Mouse (Mus musculus) forebrain, embryonic 12.5 days (tissue): ENCODE measurements around the gene Ntan1. TPM values are rescaled to one million over a fixed set of nuclear protein-coding genes. Genes with fewer than 3 reads are reported as not detected.

Experiments used
- microRNA-seq: library from miRNA; unstranded; fragments of <30 nt; microRNA quantifications from one replicate; pipeline ENCODE4, GENCODE M21; 2017
- polyA plus RNA-seq: library from polyadenylated mRNA; unstranded; fragments of >200 nt; fragmentation: Nextera tagmentation; extraction: Ambion mirVana; gene quantifications from 2 replicates; pipeline ENCODE4 v1.2.1, GENCODE M21; 2016

The Ntan1 gene
- polyA plus RNA-seq, 1 experiment from 2014 or later = 186 TPM

Small RNA genes within 50 kb of the gene (microRNA-seq; reads per million reads assigned to microRNA genes)
- not detected for gene Gm27734

Other genes with a start within 250 kb of the Ntan1 start
- gene Parn, start 150.7 kb upstream of the Ntan1 start, polyA plus RNA-seq = 38.2 and 40.2 TPM in 2 replicates
- 41.3 and 41.7 TPM in 2 replicates for gene Bfar, start 147.0 kb upstream of the Ntan1 start, polyA plus RNA-seq
- gene 3110001I22Rik, start 146.9 kb upstream of the Ntan1 start, polyA plus RNA-seq = 9.0 and 9.3 TPM in 2 replicates
- 0.17 and 0.23 TPM in 2 replicates for gene Pla2g10, start 87.9 kb upstream of the Ntan1 start, polyA plus RNA-seq
- 114 and 118 TPM in 2 replicates for gene Rrn3, start 38.1 kb upstream of the Ntan1 start, polyA plus RNA-seq
- 67.7 and 72.1 TPM in 2 replicates for gene Pdxdc1, start 84.3 kb downstream of the Ntan1 start, polyA plus RNA-seq
- gene Mpv17l, start 84.3 kb downstream of the Ntan1 start, polyA plus RNA-seq = 3.6 and 4.7 TPM in 2 replicates
- 40.9 and 45.5 TPM in 2 replicates for gene 2900011O08Rik, start 167.8 kb downstream of the Ntan1 start, polyA plus RNA-seq
- gene Ifitm7, start 168.0 kb downstream of the Ntan1 start, polyA plus RNA-seq = 0.88 and 1.5 TPM in 2 replicates